Mouse (Mus musculus) stomach, postnatal 0 days (tissue): ENCODE data around the gene Gabarap. TPM values are rescaled to one million over a fixed set of nuclear protein-coding genes. Genes with fewer than 3 reads are reported as not detected.

Experiments
- ATAC-seq: fragments of 200-750 bp; cut with Nextera tagmentation; 2 replicates; pipeline ENCODE4 v1.8.0; 2017; ENCODE audit not compliant: low FRiP score, low TSS enrichment
- DNase-seq: peaks from one replicate; pipeline ENCODE4 v3.0.0-alpha.2; 2016; ENCODE audit warnings: low spot score
- H3K27ac ChIP-seq: fragments of 300-500 bp; sonication (generic); replicated peaks from 2 replicates; pipeline ENCODE4 v1.5.1; 2014; ENCODE audit warnings: mild to moderate bottlenecking, control low read depth
- H3K27me3 ChIP-seq: fragments of 300-500 bp; sonication (generic); 2 replicates; pipeline ENCODE4 v1.6.1; 2014; ENCODE audit warnings: low read length; ENCODE audit not compliant: control insufficient read depth, insufficient read depth
- H3K36me3 ChIP-seq: fragments of 300-500 bp; sonication (generic); 2 replicates; pipeline ENCODE4 v1.6.1; 2014; ENCODE audit warnings: low read length, mixed read lengths; ENCODE audit not compliant: control insufficient read depth, insufficient read depth
- H3K4me1 ChIP-seq: fragments of 300-500 bp; sonication (generic); replicated peaks from 2 replicates; pipeline ENCODE4 v1.6.1; 2014; ENCODE audit warnings: antibody characterized with exemption; ENCODE audit not compliant: control insufficient read depth, insufficient read depth
- H3K4me2 ChIP-seq: fragments of 300-500 bp; sonication (generic); replicated peaks from 2 replicates; pipeline ENCODE4 v1.6.1; 2014; ENCODE audit warnings: low read depth, mild to moderate bottlenecking, control low read depth, moderate library complexity
- H3K4me3 ChIP-seq: fragments of 300-500 bp; sonication (generic); 2 replicates; pipeline ENCODE4 v1.5.1; 2014; ENCODE audit warnings: low read depth, low read length, control low read depth
- H3K9ac ChIP-seq: fragments of 300-500 bp; sonication (generic); 2 replicates; pipeline ENCODE4 v1.6.1; 2014; ENCODE audit warnings: mild to moderate bottlenecking, low read length, control low read depth, mixed read lengths
- H3K9me3 ChIP-seq: fragments of 300-500 bp; sonication (generic); 2 replicates; pipeline ENCODE4 v1.6.1; 2016; ENCODE audit warnings: low read length; ENCODE audit not compliant: control insufficient read depth
- CTCF ChIP-seq: IDR thresholded peaks from 2 replicates; pipeline ENCODE4 v1.5.1; 2016; ENCODE audit warnings: antibody characterized with exemption, low read depth, mild to moderate bottlenecking, moderate library complexity
- EP300 ChIP-seq: optimal IDR thresholded peaks from 2 replicates; pipeline ENCODE3; 2016; ENCODE audit warnings: antibody characterized with exemption
- WGBS: fragments of 180-500 bp; shearing (Covaris S2); extraction: QIAGEN DNeasy Blood & Tissue Kit; methylation state at CpG from one replicate; pipeline ENCODE4 v1.1.7; 2014; 5-methylcytosine and 5-hydroxymethylcytosine counted together
- polyA plus RNA-seq: library from polyadenylated mRNA; unstranded; fragments of >200 nt; fragmentation: Nextera tagmentation; extraction: Ambion mirVana; gene quantifications from 2 replicates; pipeline ENCODE4 v1.2.1, GENCODE M21; 2015

Gene Gabarap
- polyA plus RNA-seq, 1 experiment from 2014 or later, result 536 TPM

DNA sequence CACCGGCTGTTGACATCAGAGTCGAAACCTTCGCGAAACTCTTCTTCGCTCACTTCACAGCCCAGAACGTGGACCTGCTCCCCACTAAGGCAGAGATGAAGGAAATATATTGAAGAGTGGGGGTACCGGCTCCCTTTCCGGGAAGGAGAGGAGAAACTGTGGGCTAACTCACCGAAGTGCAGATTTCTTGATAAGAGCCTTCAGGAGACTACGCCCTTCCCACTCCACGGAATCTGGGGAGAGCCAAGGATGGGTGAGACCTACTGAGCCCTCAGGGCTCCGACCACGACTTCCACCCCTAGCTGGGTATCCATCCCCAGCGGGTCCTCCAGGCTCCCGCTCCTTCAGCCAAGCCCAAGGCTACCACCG is 11.1 kb upstream of the Gabarap start:
- ATAC-seq, result no peak; the same call in none of the 2 replicates
- Histone ChIP-seq H3K9me3 (no peaks in the 10 kb centered on the region), H3K4me3 (peak overlapping the region; percentile 97), H3K4me2 (peak overlapping the region; percentile 89), H3K9ac (peak overlapping the region; percentile 78), H3K27me3 (no peaks in the 10 kb centered on the region), H3K36me3 (peaks cover 9% of the 10 kb centered on the region; the same call in 1 of the 2 replicates), H3K4me1 (no peaks in the 10 kb centered on the region; the same call in 1 of the 2 replicates), H3K27ac (peak overlapping the region; percentile 98)
- DNase-seq, result no peak
- WGBS, result 2% methylated on average over 16 of the region's 16 CpGs
- TF ChIP-seq EP300, result no peak
- TF ChIP-seq CTCF, result no peak

DNA sequence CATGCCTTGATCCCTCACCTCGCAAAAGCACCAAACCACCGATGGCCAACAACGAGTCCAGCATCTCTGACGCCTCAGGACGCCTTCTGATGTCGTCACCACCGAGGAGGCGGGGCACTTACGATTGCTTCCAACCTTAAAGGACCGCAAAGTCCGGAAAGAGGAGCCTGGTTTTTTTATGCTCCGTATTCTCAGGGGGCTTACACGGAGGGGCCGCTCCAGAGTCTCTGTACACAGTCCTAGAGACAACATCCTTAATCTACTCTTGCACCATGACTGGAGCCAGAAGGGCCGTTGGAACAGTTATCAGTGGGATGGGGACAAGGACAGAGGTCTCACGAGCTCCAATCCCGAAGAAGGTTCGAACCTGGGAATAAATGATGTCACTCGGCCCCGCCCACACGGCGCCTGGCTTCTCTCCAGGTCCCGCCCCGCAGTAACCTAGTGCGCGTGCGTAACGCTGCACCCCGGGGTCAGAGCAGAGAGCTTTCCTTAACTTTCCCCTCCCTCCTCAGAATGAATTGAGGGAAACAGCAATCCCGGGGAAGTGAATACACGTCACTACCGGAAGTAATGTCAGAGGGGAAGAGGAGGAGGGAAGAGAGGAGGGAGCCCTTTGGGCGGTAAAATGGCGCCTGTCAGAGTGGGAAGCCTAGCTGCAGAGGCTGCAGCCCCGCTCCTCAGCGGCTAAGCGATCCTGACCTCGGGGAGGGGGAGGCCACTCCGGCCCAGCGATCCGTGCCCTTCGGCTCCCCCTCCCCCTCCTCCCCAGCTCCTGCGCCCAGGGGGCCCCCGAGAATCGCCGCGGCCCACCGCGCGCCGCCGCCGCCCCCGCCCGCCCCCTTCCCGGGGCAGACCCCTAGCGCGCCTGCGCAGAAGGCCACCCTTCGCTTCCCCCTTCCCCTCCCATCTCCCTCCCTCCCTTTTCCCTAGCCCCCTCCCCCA is 10.5 kb upstream of the Gabarap start:
- under 1% methylated on average over 36 of the region's 60 CpGs for WGBS
- Histone ChIP-seq H3K27ac (peak overlapping the region; percentile 98), H3K9ac (peak overlapping the region; percentile 97), H3K27me3 (no peaks in the 10 kb centered on the region), H3K9me3 (no peaks in the 10 kb centered on the region), H3K4me3 (peak overlapping the region; percentile 97), H3K4me2 (peak overlapping the region; percentile 91), H3K36me3 (peaks cover 7% of the 10 kb centered on the region; the same call in 1 of the 2 replicates), H3K4me1 (no peaks in the 10 kb centered on the region; the same call in 1 of the 2 replicates)
- TF ChIP-seq EP300 (peak; percentile 71), CTCF (0 out of 2 replicates have a peak, but pooled peaks have one; percentile 12)
- DNase-seq (peak; percentile 99), ATAC-seq (peak; percentile 95)

DNA sequence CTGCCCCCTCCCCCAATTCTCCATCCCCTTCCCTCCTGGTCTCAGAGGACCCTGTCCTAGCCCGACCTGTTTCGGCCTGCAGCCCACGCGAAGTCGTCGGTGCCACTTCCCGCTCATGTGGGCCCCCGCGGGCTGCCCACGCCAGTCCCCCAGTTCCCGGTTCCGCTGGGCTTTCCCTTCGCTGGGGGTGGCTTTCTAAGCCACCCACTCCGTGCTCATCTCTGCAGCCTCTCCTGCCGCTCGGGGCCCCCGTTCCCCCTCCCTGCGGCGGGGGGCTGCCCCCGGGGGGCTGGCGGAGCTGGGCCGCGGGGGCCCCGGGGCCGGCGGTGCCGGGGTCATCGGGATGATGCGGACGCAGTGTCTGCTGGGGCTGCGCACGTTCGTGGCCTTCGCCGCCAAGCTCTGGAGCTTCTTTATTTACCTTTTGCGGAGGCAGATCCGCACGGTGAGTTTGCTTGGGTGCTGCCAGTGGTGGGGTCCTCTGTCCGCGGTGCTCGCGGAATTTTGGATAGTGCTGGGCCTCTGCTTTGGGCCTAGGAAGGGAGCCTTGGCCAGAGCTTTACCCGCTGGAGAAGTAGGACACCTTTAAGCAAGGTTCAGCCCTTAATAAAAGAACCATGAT is 9.7 kb upstream of the Gabarap start, which contains the start of gene Ctdnep1:
Gene Ctdnep1 (plus strand): TSS at position 16 of the 622 bp plus-strand sequence.
- Histone ChIP-seq H3K27me3 (no peaks in the 10 kb centered on the region), H3K4me1 (no peaks in the 10 kb centered on the region; the same call in 1 of the 2 replicates), H3K9me3 (no peaks in the 10 kb centered on the region), H3K4me2 (peak within 1 kb of the TSS; percentile 91), H3K4me3 (peak within 1 kb of the TSS; percentile 97), H3K36me3 (peaks cover 7% of the 10 kb centered on the region; the same call in 1 of the 2 replicates), H3K27ac (peak within 1 kb of the TSS; percentile 98), H3K9ac (peak within 1 kb of the TSS; percentile 97)
- DNase-seq, result no peak
- WGBS, result under 1% methylated on average over 32 of the region's 43 CpGs
- TF ChIP-seq CTCF (no peak), EP300 (no peak)
- 0 out of 2 replicates have a peak, but pooled peaks have one; percentile 3 for ATAC-seq

DNA sequence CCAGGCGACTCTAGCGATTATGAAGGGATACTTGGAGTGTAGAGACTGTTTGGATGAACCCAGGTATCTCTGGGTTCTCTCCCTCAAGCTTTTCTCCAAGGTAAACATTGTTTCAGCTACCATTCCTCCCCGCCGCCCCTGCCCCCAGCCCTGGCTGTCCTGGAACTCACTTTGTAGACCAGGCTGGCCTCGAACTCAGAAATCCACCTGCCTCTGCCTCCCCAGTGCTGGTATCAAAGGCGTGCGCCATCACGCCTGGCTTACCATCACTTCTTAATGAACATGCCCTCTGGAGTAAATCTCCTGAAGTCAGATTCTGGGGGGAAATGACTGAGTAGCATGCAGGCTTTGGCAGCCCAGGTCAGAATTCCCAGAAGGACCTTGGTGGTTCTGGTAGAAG is 8.7 kb upstream of the Gabarap start, which contains the start of gene Elp5:
Gene Elp5 (minus strand): TSS at position 293 of the 400 bp plus-strand sequence.
- DNase-seq (no peak), ATAC-seq (no peak)
- no peaks in the 10 kb centered on the region for H3K27me3 ChIP-seq
- H3K4me1 ChIP-seq, result no peaks in the 10 kb centered on the region; the same call in 1 of the 2 replicates
- peaks cover 7% of the 10 kb centered on the region; the same call in 1 of the 2 replicates for H3K36me3 ChIP-seq
- no peaks in the 10 kb centered on the region for H3K9me3 ChIP-seq
- WGBS, result 42% methylated on average over 8 of the region's 8 CpGs
- H3K9ac ChIP-seq, result peak within 1 kb of the TSS; percentile 97
- peak within 1 kb of the TSS; percentile 98 for H3K27ac ChIP-seq
- H3K4me3 ChIP-seq, result peak within 1 kb of the TSS; percentile 97
- TF ChIP-seq CTCF, result no peak
- no peak for TF ChIP-seq EP300
- H3K4me2 ChIP-seq, result peak within 1 kb of the TSS; percentile 91

DNA sequence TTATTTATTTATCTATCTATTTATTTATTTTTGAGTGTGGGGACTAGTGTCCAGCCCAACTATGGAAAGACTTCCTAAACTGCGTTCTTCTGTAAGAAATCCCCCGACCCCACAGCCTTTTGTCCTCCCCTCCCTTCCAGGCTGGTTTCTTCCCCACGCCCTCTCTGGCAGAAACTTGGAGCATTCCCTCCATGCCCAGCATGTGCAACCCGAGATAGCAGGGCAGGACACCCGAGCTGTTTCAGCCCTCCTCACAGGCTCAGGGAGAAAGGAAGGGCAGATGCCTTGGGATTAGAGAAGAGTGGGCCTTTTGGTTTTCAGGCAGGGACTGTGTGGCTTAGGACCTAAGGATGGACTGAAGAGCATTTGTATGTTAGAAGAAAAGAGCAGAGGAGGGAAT is 8.1 kb upstream of the Gabarap start:
- 15% methylated on average over 5 of the region's 5 CpGs for WGBS
- no peak for DNase-seq
- no peaks in the 10 kb centered on the region for H3K9me3 ChIP-seq
- no peaks in the 10 kb centered on the region for H3K27me3 ChIP-seq
- peaks cover 7% of the 10 kb centered on the region; the same call in 1 of the 2 replicates for H3K36me3 ChIP-seq
- H3K4me2 ChIP-seq, result peak overlapping the region; percentile 91
- H3K27ac ChIP-seq, result 0 out of 2 replicates have a peak overlapping the region, but pooled peaks have one; percentile 3
- peak overlapping the region; percentile 13 for H3K9ac ChIP-seq
- no peak for ATAC-seq
- TF ChIP-seq EP300 (no peak), CTCF (no peak)
- H3K4me1 ChIP-seq, result no peaks in the 10 kb centered on the region; the same call in 1 of the 2 replicates
- H3K4me3 ChIP-seq, result no peak overlapping the region
